Mouse (Mus musculus): ENCODE results near the gene Jph2. TPM values are rescaled to one million over a fixed set of nuclear protein-coding genes. Genes with fewer than 3 reads are reported as not detected.

The Jph2 gene
- polyA plus RNA-seq, 1 experiment from 2014 or later, result 0.42 TPM

DNA sequence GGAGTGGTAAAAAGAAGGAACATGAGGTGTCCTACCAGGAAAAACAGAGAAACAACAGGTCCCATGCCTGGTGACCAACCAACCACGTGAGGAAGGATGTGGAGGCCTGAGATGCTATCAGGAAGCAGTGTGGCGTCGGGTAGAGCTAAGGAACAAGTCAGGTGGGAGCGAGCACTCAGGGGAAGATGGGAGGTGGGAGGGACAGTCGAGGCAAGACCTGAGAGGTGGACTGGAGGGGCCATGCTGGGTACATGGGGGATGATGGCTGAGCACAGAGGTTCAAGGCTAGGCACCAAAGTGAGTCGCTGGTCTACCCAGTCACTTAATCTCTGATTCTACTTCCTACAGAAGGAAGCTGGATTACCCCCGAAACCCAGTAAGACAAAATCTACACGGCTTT is 42.1 kb downstream of the Jph2 start:
- Histone ChIP-seq H3K9ac (replicated peaks; ENCODE audit: low read length) (no peak overlapping the region), H3K4me1 (ENCODE audit: control insufficient read depth, insufficient read depth, low read length) (no peaks in the 10 kb centered on the region), H3K4me2 (ENCODE audit: low read depth, low read length) (no peak overlapping the region), H3K27me3 (ENCODE audit: control insufficient read depth, insufficient read depth, low read length) (no peaks in the 10 kb centered on the region), H3K36me3 (replicated peaks; ENCODE audit: control insufficient read depth, insufficient read depth, low read depth, low read length) (no peaks in the 10 kb centered on the region), H3K27ac (replicated peaks; ENCODE audit: low read depth, low read length) (no peak overlapping the region), H3K4me3 (ENCODE audit: low read depth, low read length) (no peak overlapping the region), H3K9me3 (replicated peaks; ENCODE audit: control insufficient read depth, low read length) (no peaks in the 10 kb centered on the region)
- ATAC-seq (replicated peaks; ENCODE audit: insufficient number of reproducible peaks, low FRiP score, low TSS enrichment, low read depth) (no peak), DNase-seq (ENCODE audit: low spot score) (no peak)
- 83% methylated on average over 8 of the region's 8 CpGs for WGBS

DNA sequence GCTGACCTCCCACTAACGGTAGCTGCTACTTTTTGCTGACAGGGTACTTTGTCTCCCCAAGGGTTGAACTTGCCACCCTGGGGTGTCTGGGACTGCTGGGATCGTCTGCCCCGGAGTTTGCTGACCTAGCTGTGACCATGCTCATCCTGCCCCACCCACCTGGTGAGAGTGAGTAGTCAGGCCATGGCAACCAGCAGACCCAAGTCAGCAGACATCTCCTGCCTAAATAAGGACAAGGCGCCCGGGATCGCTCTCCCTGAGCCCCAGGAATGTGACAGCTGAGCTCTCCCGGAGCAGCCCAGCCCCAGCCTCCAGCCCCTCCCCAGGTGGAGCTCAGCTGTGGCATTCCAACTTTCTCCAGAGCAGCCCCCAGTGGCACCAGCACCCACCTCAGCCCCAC is 44.1 kb downstream of the Jph2 start:
- ATAC-seq (replicated peaks; ENCODE audit: insufficient number of reproducible peaks, low FRiP score, low TSS enrichment, low read depth) (no peak), DNase-seq (ENCODE audit: low spot score) (no peak)
- no peaks in the 10 kb centered on the region for H3K27me3 ChIP-seq (ENCODE audit: control insufficient read depth, insufficient read depth, low read length)
- no peaks in the 10 kb centered on the region for H3K4me1 ChIP-seq (ENCODE audit: control insufficient read depth, insufficient read depth, low read length)
- no peak overlapping the region for H3K27ac ChIP-seq (replicated peaks; ENCODE audit: low read depth, low read length)
- no peaks in the 10 kb centered on the region for H3K36me3 ChIP-seq (replicated peaks; ENCODE audit: control insufficient read depth, insufficient read depth, low read depth, low read length)
- no peak overlapping the region for H3K4me2 ChIP-seq (ENCODE audit: low read depth, low read length)
- 14% methylated on average over 7 of the region's 7 CpGs for WGBS
- H3K9ac ChIP-seq (replicated peaks; ENCODE audit: low read length), result no peak overlapping the region
- H3K9me3 ChIP-seq (replicated peaks; ENCODE audit: control insufficient read depth, low read length), result no peaks in the 10 kb centered on the region
- H3K4me3 ChIP-seq (ENCODE audit: low read depth, low read length), result no peak overlapping the region

DNA sequence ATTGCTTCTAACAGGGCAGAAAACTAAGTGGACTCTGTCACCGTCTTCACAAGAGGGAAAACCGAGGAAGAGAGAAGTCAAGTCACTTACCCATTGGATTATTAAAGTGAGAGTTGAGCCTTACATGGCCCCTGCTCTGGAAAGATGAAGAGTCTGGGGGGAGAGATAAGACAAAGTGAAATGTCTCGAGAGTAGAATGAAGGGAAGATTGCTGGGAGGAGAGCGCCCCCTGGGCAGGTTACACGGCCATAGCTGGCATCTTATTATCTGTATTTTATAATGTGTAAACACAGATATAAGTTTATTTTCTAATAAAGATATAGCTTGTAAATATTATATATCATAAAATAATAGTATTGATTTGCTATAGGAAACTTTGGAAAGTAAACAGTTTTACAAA is 47.4 kb downstream of the Jph2 start:
- Histone ChIP-seq H3K4me1 (ENCODE audit: control insufficient read depth, insufficient read depth, low read length) (no peaks in the 10 kb centered on the region), H3K4me3 (ENCODE audit: low read depth, low read length) (no peak overlapping the region), H3K9ac (replicated peaks; ENCODE audit: low read length) (no peak overlapping the region), H3K27me3 (ENCODE audit: control insufficient read depth, insufficient read depth, low read length) (no peaks in the 10 kb centered on the region), H3K27ac (replicated peaks; ENCODE audit: low read depth, low read length) (no peak overlapping the region), H3K36me3 (replicated peaks; ENCODE audit: control insufficient read depth, insufficient read depth, low read depth, low read length) (no peaks in the 10 kb centered on the region), H3K9me3 (replicated peaks; ENCODE audit: control insufficient read depth, low read length) (no peaks in the 10 kb centered on the region), H3K4me2 (ENCODE audit: low read depth, low read length) (no peak overlapping the region)
- ATAC-seq (replicated peaks; ENCODE audit: insufficient number of reproducible peaks, low FRiP score, low TSS enrichment, low read depth) (no peak), DNase-seq (ENCODE audit: low spot score) (no peak)
- 54% methylated on average over 5 of the region's 5 CpGs for WGBS

DNA sequence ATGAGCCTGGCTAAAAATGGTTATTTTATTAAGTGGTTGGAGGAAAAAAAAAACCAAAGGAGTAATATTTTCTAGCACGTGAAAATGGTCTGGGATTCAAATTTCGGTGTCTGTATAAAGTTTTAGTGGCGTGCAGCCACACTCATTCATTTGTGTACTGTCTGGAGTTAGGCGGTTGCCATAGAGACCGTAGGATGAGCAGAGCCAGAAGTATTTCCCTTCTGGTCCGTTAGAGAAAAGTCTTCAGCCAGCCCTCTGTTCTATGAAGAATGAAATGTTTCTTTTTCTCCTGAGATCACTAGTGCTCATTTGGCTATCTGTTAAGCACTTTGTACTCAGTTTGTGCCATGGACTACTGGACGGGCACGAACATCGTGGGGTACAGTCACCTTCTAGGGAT is 48.4 kb downstream of the Jph2 start:
- no peaks in the 10 kb centered on the region for H3K9me3 ChIP-seq (replicated peaks; ENCODE audit: control insufficient read depth, low read length)
- H3K27ac ChIP-seq (replicated peaks; ENCODE audit: low read depth, low read length), result no peak overlapping the region
- no peak overlapping the region for H3K9ac ChIP-seq (replicated peaks; ENCODE audit: low read length)
- 71% methylated on average over 9 of the region's 9 CpGs for WGBS
- DNase-seq (ENCODE audit: low spot score), result no peak
- H3K4me2 ChIP-seq (ENCODE audit: low read depth, low read length), result no peak overlapping the region
- H3K4me1 ChIP-seq (ENCODE audit: control insufficient read depth, insufficient read depth, low read length), result no peaks in the 10 kb centered on the region
- H3K27me3 ChIP-seq (ENCODE audit: control insufficient read depth, insufficient read depth, low read length), result no peaks in the 10 kb centered on the region
- H3K36me3 ChIP-seq (replicated peaks; ENCODE audit: control insufficient read depth, insufficient read depth, low read depth, low read length), result no peaks in the 10 kb centered on the region
- H3K4me3 ChIP-seq (ENCODE audit: low read depth, low read length), result no peak overlapping the region
- ATAC-seq (replicated peaks; ENCODE audit: insufficient number of reproducible peaks, low FRiP score, low TSS enrichment, low read depth), result no peak

DNA sequence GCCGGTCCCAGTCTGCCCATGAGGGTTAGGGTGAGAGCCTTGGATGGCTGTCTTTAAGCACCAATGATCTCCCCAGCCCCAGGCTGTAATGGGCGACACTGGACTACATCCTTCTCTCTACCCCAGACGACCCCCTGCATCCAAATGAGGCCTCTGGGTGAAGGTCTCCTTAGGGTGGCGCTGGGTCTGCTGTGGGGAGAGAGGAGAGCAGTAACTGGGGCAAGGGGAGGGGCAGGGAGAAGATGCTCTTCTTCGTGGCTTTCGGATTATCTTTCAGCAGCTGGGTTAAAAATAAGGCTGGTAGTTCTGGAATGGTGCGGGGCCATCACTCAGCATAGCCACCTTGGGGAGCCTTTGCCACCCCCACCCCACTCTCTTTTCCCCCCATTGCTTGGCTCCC is 49.1 kb downstream of the Jph2 start:
- H3K9ac ChIP-seq (replicated peaks; ENCODE audit: low read length), result no peak overlapping the region
- H3K4me3 ChIP-seq (ENCODE audit: low read depth, low read length), result no peak overlapping the region
- DNase-seq (ENCODE audit: low spot score) (no peak), ATAC-seq (replicated peaks; ENCODE audit: insufficient number of reproducible peaks, low FRiP score, low TSS enrichment, low read depth) (no peak)
- no peaks in the 10 kb centered on the region for H3K36me3 ChIP-seq (replicated peaks; ENCODE audit: control insufficient read depth, insufficient read depth, low read depth, low read length)
- H3K4me2 ChIP-seq (ENCODE audit: low read depth, low read length), result no peak overlapping the region
- H3K27ac ChIP-seq (replicated peaks; ENCODE audit: low read depth, low read length), result no peak overlapping the region
- no peaks in the 10 kb centered on the region for H3K9me3 ChIP-seq (replicated peaks; ENCODE audit: control insufficient read depth, low read length)
- no peaks in the 10 kb centered on the region for H3K4me1 ChIP-seq (ENCODE audit: control insufficient read depth, insufficient read depth, low read length)
- no peaks in the 10 kb centered on the region for H3K27me3 ChIP-seq (ENCODE audit: control insufficient read depth, insufficient read depth, low read length)
- WGBS, result 80% methylated on average over 7 of the region's 7 CpGs

DNA sequence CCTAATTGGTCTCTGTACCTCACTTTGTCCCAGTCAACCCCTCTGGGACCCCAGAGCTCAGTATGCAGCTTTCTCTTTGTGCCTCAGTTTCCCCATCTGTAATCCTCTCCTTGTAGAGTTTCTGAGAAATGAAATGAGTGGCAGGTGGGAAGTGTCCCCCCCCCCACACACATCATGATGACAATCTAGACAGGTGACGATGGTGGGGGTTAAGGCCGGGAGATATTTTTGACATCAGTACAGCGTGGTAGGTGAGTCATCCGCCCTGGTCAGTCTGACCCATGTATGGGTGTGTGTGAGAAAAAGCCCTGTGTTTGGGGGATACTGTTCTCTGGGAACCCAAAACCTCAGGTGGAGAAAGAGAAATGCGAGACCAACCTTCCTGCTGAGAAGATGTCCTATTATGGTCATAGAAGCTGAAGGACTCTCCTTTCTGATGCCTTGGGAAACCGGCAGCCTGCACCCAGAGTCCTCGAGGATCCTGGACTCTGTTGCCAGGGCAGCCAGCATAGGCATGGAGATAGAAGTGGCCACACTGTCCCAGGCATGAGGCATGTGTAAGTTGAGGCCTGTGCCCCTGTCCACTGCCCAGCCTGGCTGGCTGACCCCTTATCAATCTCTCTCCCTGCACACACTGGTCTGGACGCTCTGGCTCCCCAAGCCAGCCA is 50.1 kb downstream of the Jph2 start:
- no peak for DNase-seq (ENCODE audit: low spot score)

DNA sequence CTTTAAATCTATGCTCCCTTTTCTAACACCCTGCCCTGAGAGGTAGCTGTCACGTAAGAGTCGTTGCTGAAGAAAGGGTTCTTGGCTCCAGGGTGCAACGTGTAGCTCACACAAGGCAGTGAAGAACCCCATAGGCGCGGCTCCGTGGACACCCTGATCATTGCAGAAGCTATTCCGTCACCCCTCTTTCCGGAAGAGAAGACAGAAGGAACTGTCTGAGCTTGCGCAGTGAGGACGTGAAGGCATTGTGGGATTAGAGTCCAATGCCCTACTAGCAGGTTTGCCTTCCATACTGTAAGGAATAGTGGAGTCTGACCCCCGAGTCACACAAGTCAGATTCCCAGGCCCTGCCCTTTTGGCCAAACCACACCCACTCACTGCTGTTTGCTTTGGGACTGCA is 51.3 kb downstream of the Jph2 start:
- WGBS, result 77% methylated on average over 11 of the region's 11 CpGs
- no peak overlapping the region for H3K4me2 ChIP-seq (ENCODE audit: low read depth, low read length)
- H3K9ac ChIP-seq (replicated peaks; ENCODE audit: low read length), result no peak overlapping the region
- no peak overlapping the region for H3K27ac ChIP-seq (replicated peaks; ENCODE audit: low read depth, low read length)
- ATAC-seq (replicated peaks; ENCODE audit: insufficient number of reproducible peaks, low FRiP score, low TSS enrichment, low read depth) (no peak), DNase-seq (ENCODE audit: low spot score) (no peak)
- H3K27me3 ChIP-seq (ENCODE audit: control insufficient read depth, insufficient read depth, low read length), result no peaks in the 10 kb centered on the region
- no peaks in the 10 kb centered on the region for H3K36me3 ChIP-seq (replicated peaks; ENCODE audit: control insufficient read depth, insufficient read depth, low read depth, low read length)
- no peak overlapping the region for H3K4me3 ChIP-seq (ENCODE audit: low read depth, low read length)
- no peaks in the 10 kb centered on the region for H3K4me1 ChIP-seq (ENCODE audit: control insufficient read depth, insufficient read depth, low read length)
- H3K9me3 ChIP-seq (replicated peaks; ENCODE audit: control insufficient read depth, low read length), result no peaks in the 10 kb centered on the region

More for the DNA sequence above, 50.1 kb downstream of the Jph2 start:
- Histone ChIP-seq H3K4me1 (ENCODE audit: control insufficient read depth, insufficient read depth, low read length) (no peaks in the 10 kb centered on the region), H3K36me3 (replicated peaks; ENCODE audit: control insufficient read depth, insufficient read depth, low read depth, low read length) (no peaks in the 10 kb centered on the region), H3K27me3 (ENCODE audit: control insufficient read depth, insufficient read depth, low read length) (no peaks in the 10 kb centered on the region), H3K4me3 (ENCODE audit: low read depth, low read length) (no peak overlapping the region), H3K9me3 (replicated peaks; ENCODE audit: control insufficient read depth, low read length) (no peaks in the 10 kb centered on the region), H3K9ac (replicated peaks; ENCODE audit: low read length) (no peak overlapping the region), H3K4me2 (ENCODE audit: low read depth, low read length) (no peak overlapping the region), H3K27ac (replicated peaks; ENCODE audit: low read depth, low read length) (no peak overlapping the region)
- 78% methylated on average over 8 of the region's 8 CpGs for WGBS
- no peak for ATAC-seq (replicated peaks; ENCODE audit: insufficient number of reproducible peaks, low FRiP score, low TSS enrichment, low read depth)

DNA sequence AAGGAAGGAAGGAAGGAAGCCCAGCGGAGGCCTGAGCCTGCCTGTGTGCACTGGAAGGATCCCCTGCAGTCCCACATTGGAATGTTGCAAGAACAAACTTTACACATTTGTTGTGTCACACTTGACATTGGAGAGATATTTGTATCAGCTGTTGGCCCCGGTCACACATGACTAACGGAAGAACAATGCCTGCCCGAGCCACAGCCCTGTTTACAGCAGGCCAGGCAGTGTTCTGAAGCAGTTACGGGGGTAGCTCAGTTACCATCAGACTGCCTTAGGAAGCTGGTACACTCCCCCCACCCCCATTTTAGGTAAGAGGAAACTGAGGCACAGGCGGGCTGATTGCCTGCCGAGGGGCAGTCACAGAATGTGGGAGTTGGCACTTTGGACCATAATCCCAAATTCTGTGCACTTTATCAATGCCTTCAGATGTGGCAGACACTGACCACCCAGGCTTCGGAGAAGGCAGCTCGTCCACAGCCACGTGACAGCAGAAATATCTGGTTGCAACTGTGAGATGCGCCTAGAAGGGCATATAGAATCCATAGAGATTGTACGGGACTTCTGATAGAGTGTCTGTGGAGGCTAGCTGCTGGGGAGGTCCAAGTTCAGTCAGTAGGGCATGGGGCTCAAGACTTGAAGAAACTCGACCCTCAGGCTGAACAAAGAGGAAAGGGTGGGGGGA is 52.7 kb downstream of the Jph2 start:
- ATAC-seq (replicated peaks; ENCODE audit: insufficient number of reproducible peaks, low FRiP score, low TSS enrichment, low read depth) (no peak), DNase-seq (ENCODE audit: low spot score) (no peak)
- peaks cover under 1% of the 10 kb centered on the region; the same call in 1 of the 2 replicates for H3K27me3 ChIP-seq (ENCODE audit: control insufficient read depth, insufficient read depth, low read length)
- no peak overlapping the region for H3K4me3 ChIP-seq (ENCODE audit: low read depth, low read length)
- no peaks in the 10 kb centered on the region for H3K36me3 ChIP-seq (replicated peaks; ENCODE audit: control insufficient read depth, insufficient read depth, low read depth, low read length)
- no peak overlapping the region for H3K27ac ChIP-seq (replicated peaks; ENCODE audit: low read depth, low read length)
- H3K9me3 ChIP-seq (replicated peaks; ENCODE audit: control insufficient read depth, low read length), result no peaks in the 10 kb centered on the region
- no peak overlapping the region for H3K4me2 ChIP-seq (ENCODE audit: low read depth, low read length)
- no peak overlapping the region for H3K9ac ChIP-seq (replicated peaks; ENCODE audit: low read length)
- 77% methylated on average over 13 of the region's 13 CpGs for WGBS
- H3K4me1 ChIP-seq (ENCODE audit: control insufficient read depth, insufficient read depth, low read length), result no peaks in the 10 kb centered on the region
